ENCODE assay signal across 27 mouse cellular contexts in genomic region chr9:65239731-65240130, GRCm38 (mm10). TPM values are rescaled to one million over a fixed set of nuclear protein-coding genes. Genes with fewer than 3 reads are reported as not detected.
DNase-seq lines count a peak whose midpoint lies in the region; ATAC-seq and TF ChIP-seq lines count a peak whose summit lies in the region.
"Had no signal": no experiment of that assay in that cellular context is flagged by ENCODE, and none has a peak within 500 bp of the region (broad histone marks: within the 10 kb centered on the region; RNA-seq: fewer than 3 reads in every experiment).

No protein-coding gene starts in this region.

- H3K4me2 ChIP-seq in hindbrain, postnatal 0 days (ENCODE audit: low read depth, low read length) = no peak overlapping the region
- no peak overlapping the region for H3K4me2 ChIP-seq in hindbrain, embryonic 12.5 days (replicated peaks)
- H3K4me2 ChIP-seq in lung, postnatal 0 days (replicated peaks; ENCODE audit: low read depth, low read length) = no peak overlapping the region
- H3K4me2 ChIP-seq: limb, embryonic 12.5 days; liver, embryonic 11.5 days; lung, embryonic 14.5 days; neural tube, embryonic 15.5 days had no signal

- no peak for TF ChIP-seq POLR2A in lung, adult 2 months (IDR thresholded peaks at IDR 0.05; ENCODE audit: borderline replicate concordance, extremely low read depth, low read depth, low read length)
- no peak for TF ChIP-seq POLR2A in small intestine, adult 2 months (IDR thresholded peaks at IDR 0.05; ENCODE audit: low read depth, low read length)

- no peak for DNase-seq in hindbrain, postnatal 0 days (ENCODE audit: low spot score)
- DNase-seq in lung, postnatal 0 days (ENCODE audit: low spot score) = no peak
- no peak for DNase-seq in lung, adult 2 months
- DNase-seq in ES-CJ7 (ENCODE audit: low read depth, low spot score) = peak; percentile 64
- DNase-seq in adrenal gland, adult (ENCODE audit: inconsistent age in 2 of 2, low spot score in 1 of 2) = no peak
- DNase-seq: adrenal gland, postnatal 10 days; cerebellum, adult 2 months; cerebellum, postnatal 36 days; kidney, adult 8-10 months; kidney, postnatal 25 days; lung, postnatal 36 days; right cerebral cortex, adult 18-20 months; right cerebral cortex, postnatal 4 days had no signal

- no peaks in the 10 kb centered on the region for H3K4me1 ChIP-seq in hindbrain, postnatal 0 days (ENCODE audit: insufficient read depth, low read length)
- H3K4me1 ChIP-seq in hindbrain, embryonic 12.5 days = peaks cover 14% of the 10 kb centered on the region
- H3K4me1 ChIP-seq in lung, postnatal 0 days (ENCODE audit: insufficient read depth, low read depth, low read length) = no peaks in the 10 kb centered on the region; the same call in 1 of the 2 replicates
- no peaks in the 10 kb centered on the region for H3K4me1 ChIP-seq in lung, adult 2 months (ENCODE audit: control insufficient read depth, insufficient read depth, low read length)
- H3K4me1 ChIP-seq in small intestine, adult 2 months (ENCODE audit: control insufficient read depth, insufficient read depth, insufficient read length, low read length) = no peaks in the 10 kb centered on the region
- H3K4me1 ChIP-seq: megakaryocyte, embryonic 14.5 days had no signal

- H3K27ac ChIP-seq in hindbrain, postnatal 0 days = no peak overlapping the region
- no peak overlapping the region for H3K27ac ChIP-seq in hindbrain, embryonic 12.5 days
- no peak overlapping the region for H3K27ac ChIP-seq in lung, postnatal 0 days (ENCODE audit: low read length)
- H3K27ac ChIP-seq in small intestine, adult 2 months (ENCODE audit: insufficient read depth, low read depth, low read length) = no peak overlapping the region
- H3K27ac ChIP-seq: forebrain, embryonic 10.5 days; heart, embryonic 10.5 days; limb, embryonic 12.5 days; neural tube, embryonic 15.5 days had no signal

- no peaks in the 10 kb centered on the region for H3K9me3 ChIP-seq in hindbrain, postnatal 0 days (ENCODE audit: low read length)
- H3K9me3 ChIP-seq in hindbrain, embryonic 12.5 days (replicated peaks) = no peaks in the 10 kb centered on the region
- H3K9me3 ChIP-seq in lung, postnatal 0 days (ENCODE audit: low read length) = no peaks in the 10 kb centered on the region
- H3K9me3 ChIP-seq: forebrain, embryonic 10.5 days; heart, embryonic 10.5 days; limb, embryonic 12.5 days; megakaryocyte, embryonic 14.5 days; neural tube, embryonic 15.5 days had no signal

- TF ChIP-seq CTCF in hindbrain, postnatal 0 days (IDR thresholded peaks at IDR 0.05; ENCODE audit: low read depth) = peak; percentile 10; the same call in 1 of the 2 replicates
- TF ChIP-seq CTCF in lung, postnatal 0 days (IDR thresholded peaks at IDR 0.05) = peak; percentile 15; the same call in 1 of the 2 replicates
- TF ChIP-seq CTCF in lung, adult 2 months (IDR thresholded peaks at IDR 0.05; ENCODE audit: insufficient read depth, low read length) = no peak
- 0 out of 2 replicates have a peak, but pooled peaks have one; percentile 16 for TF ChIP-seq CTCF in small intestine, adult 2 months (IDR thresholded peaks at IDR 0.05; ENCODE audit: extremely low read depth, insufficient read length, insufficient replicate concordance, low read depth, low read length)

- no peak for TF ChIP-seq EP300 in lung, postnatal 0 days (IDR thresholded peaks at IDR 0.05)

- no peaks in the 10 kb centered on the region for H3K36me3 ChIP-seq in hindbrain, postnatal 0 days (ENCODE audit: insufficient read depth, low read length)
- 0 out of 2 replicates have a peak, but pooled peaks cover 4% of the 10 kb centered on the region for H3K36me3 ChIP-seq in hindbrain, embryonic 12.5 days
- no peaks in the 10 kb centered on the region for H3K36me3 ChIP-seq in lung, postnatal 0 days (ENCODE audit: insufficient read depth, low read length)
- H3K36me3 ChIP-seq in small intestine, adult 2 months (ENCODE audit: control insufficient read depth, insufficient read depth, low read length) = peaks cover 10% of the 10 kb centered on the region; the same call in 1 of the 2 replicates

- no peak overlapping the region for H3K4me3 ChIP-seq in hindbrain, postnatal 0 days (ENCODE audit: low read length)
- no peak overlapping the region for H3K4me3 ChIP-seq in hindbrain, embryonic 12.5 days
- no peak overlapping the region for H3K4me3 ChIP-seq in lung, postnatal 0 days (ENCODE audit: low read depth, low read length)
- no peak overlapping the region for H3K4me3 ChIP-seq in lung, adult 2 months (replicated peaks; ENCODE audit: extremely low read depth, low read depth, low read length)
- H3K4me3 ChIP-seq in small intestine, adult 2 months (ENCODE audit: low read depth, low read length) = no peak overlapping the region
- H3K4me3 ChIP-seq: forebrain, embryonic 10.5 days; heart, embryonic 10.5 days; limb, embryonic 12.5 days; megakaryocyte, embryonic 14.5 days; neural tube, embryonic 15.5 days had no signal

- H3K27me3 ChIP-seq in hindbrain, postnatal 0 days (ENCODE audit: insufficient read depth, low read length) = no peaks in the 10 kb centered on the region
- no peaks in the 10 kb centered on the region for H3K27me3 ChIP-seq in hindbrain, embryonic 12.5 days
- no peaks in the 10 kb centered on the region for H3K27me3 ChIP-seq in lung, postnatal 0 days (replicated peaks; ENCODE audit: insufficient read depth, low read length)
- H3K27me3 ChIP-seq in small intestine, adult 2 months (ENCODE audit: control insufficient read depth, insufficient read depth, low read length) = no peaks in the 10 kb centered on the region
- H3K27me3 ChIP-seq: limb, embryonic 12.5 days; neural tube, embryonic 15.5 days; Patski had no signal

- 95% methylated on average over 5 of the region's 5 CpGs for WGBS in hindbrain, postnatal 0 days
- 93% methylated on average over 5 of the region's 5 CpGs for WGBS in hindbrain, embryonic 12.5 days
- WGBS in lung, postnatal 0 days = 84% methylated on average over 5 of the region's 5 CpGs
- 93% methylated on average over 5 of the region's 5 CpGs for WGBS in lung, adult 2 months
- WGBS in small intestine, adult 2 months = 89% methylated on average over 5 of the region's 5 CpGs

- H3K9ac ChIP-seq in hindbrain, postnatal 0 days (replicated peaks; ENCODE audit: low read length) = no peak overlapping the region
- no peak overlapping the region for H3K9ac ChIP-seq in hindbrain, embryonic 12.5 days
- H3K9ac ChIP-seq in lung, postnatal 0 days (replicated peaks; ENCODE audit: low read depth) = no peak overlapping the region
- H3K9ac ChIP-seq: limb, embryonic 12.5 days; lung, embryonic 14.5 days; neural tube, embryonic 15.5 days had no signal

- no peak for ATAC-seq in hindbrain, postnatal 0 days
- ATAC-seq in hindbrain, embryonic 12.5 days (ENCODE audit: low FRiP score) = no peak
- no peak for ATAC-seq in lung, postnatal 0 days
- ATAC-seq: activated CD4-positive, CD25-positive, alpha-beta regulatory T cell, adult 4 months; midbrain, embryonic 16.5 days; Patski had no signal

RNA-seq across cellular contexts. Expression of gene Cilp, which starts 25.2 kb away (rescaled TPM):
- 0.16 and 0.29 TPM in 2 replicates for total RNA-seq in hindbrain, postnatal 0 days (2014; rRNA removed)
- 0.29 and 0.37 TPM in 2 replicates for polyA plus RNA-seq in hindbrain, postnatal 0 days (2015; fragmentation: Nextera tagmentation; extraction: Ambion mirVana)
- polyA plus RNA-seq in hindbrain, embryonic 12.5 days (2016; fragmentation: Nextera tagmentation; extraction: Ambion mirVana) = 0.41 and 0.73 TPM in 2 replicates
- polyA plus RNA-seq in lung, postnatal 0 days (2015; fragmentation: Nextera tagmentation; extraction: Ambion mirVana) = 0.08 and 0.13 TPM in 2 replicates
- polyA plus RNA-seq in lung, adult 2 months (2012; rRNA removed) = 1.2 and 6.1 TPM in 2 replicates
- polyA plus RNA-seq in small intestine, adult 2 months (2012; rRNA removed) = 1.4 and 1.7 TPM in 2 replicates
- total RNA-seq: hematopoietic stem cell, adult 5-6 weeks; left cerebral cortex, postnatal 14 days had no signal
- polyA plus RNA-seq: activated CD4-positive, CD25-positive, alpha-beta regulatory T cell, adult 4 months; forebrain, embryonic 10.5 days; heart, embryonic 10.5 days; lung, embryonic 14.5 days; Patski had no signal

RNA-seq across cellular contexts. Expression of gene Parp16, which starts 44.6 kb away (rescaled TPM):
- total RNA-seq in hindbrain, postnatal 0 days (2014; rRNA removed) = 2.6 and 6.7 TPM in 2 replicates
- polyA plus RNA-seq in hindbrain, postnatal 0 days (2015; fragmentation: Nextera tagmentation; extraction: Ambion mirVana) = 5.9 and 6.3 TPM in 2 replicates
- polyA plus RNA-seq in hindbrain, embryonic 12.5 days (2016; fragmentation: Nextera tagmentation; extraction: Ambion mirVana) = 5.8 and 6.4 TPM in 2 replicates
- 5.3 and 5.4 TPM in 2 replicates for polyA plus RNA-seq in lung, postnatal 0 days (2015; fragmentation: Nextera tagmentation; extraction: Ambion mirVana)
- 8.4 and 9.3 TPM in 2 replicates for polyA plus RNA-seq in lung, adult 2 months (2012; rRNA removed)
- 10.0 and 16.3 TPM in 2 replicates for polyA plus RNA-seq in small intestine, adult 2 months (2012; rRNA removed)

RNA-seq across cellular contexts. Expression of gene Clpx, which starts 54.3 kb away (rescaled TPM):
- total RNA-seq in hindbrain, postnatal 0 days (2014; rRNA removed) = 22.7 and 23.3 TPM in 2 replicates
- polyA plus RNA-seq in hindbrain, postnatal 0 days (2015; fragmentation: Nextera tagmentation; extraction: Ambion mirVana) = 37.1 and 41.2 TPM in 2 replicates
- 47.4 and 54.7 TPM in 2 replicates for polyA plus RNA-seq in hindbrain, embryonic 12.5 days (2016; fragmentation: Nextera tagmentation; extraction: Ambion mirVana)
- polyA plus RNA-seq in lung, postnatal 0 days (2015; fragmentation: Nextera tagmentation; extraction: Ambion mirVana) = 38.8 and 43.5 TPM in 2 replicates
- polyA plus RNA-seq in lung, adult 2 months (2012; rRNA removed) = 8.7 and 10.5 TPM in 2 replicates
- polyA plus RNA-seq in small intestine, adult 2 months (2012; rRNA removed) = 5.8 and 7.5 TPM in 2 replicates
